Mouse (Mus musculus): ENCODE data around the gene Pcsk7. TPM values are rescaled to one million over a fixed set of nuclear protein-coding genes. Genes with fewer than 3 reads are reported as not detected.
A peak's percentile ranks its signal among the peaks of the same experiment; 100 is the strongest.

Pcsk7 gene
- polyA plus RNA-seq, 1 experiment from 2014 or later, result 18.5 TPM

- H3K4me3 ChIP-seq, result no peak overlapping the region
- no peaks in the 10 kb centered on the region for H3K9me3 ChIP-seq
- 0 out of 2 replicates have a peak, but pooled peaks cover 4% of the 10 kb centered on the region for H3K4me1 ChIP-seq
- H3K36me3 ChIP-seq, result peaks cover 94% of the 10 kb centered on the region
- 92% methylated on average over 8 of the region's 8 CpGs for WGBS
- H3K27ac ChIP-seq, result no peak overlapping the region
- no peaks in the 10 kb centered on the region for H3K27me3 ChIP-seq (ENCODE audit: insufficient read depth, poor library complexity, severe bottlenecking)
- no peak for DNase-seq (ENCODE audit: low spot score)
Observed at GRCm38 (mm10) chr9:45942916-45943315, 36.6 kb downstream of the Pcsk7 start.

GRCm38 (mm10) chr9:45943628-45944505, 37.6 kb downstream of the Pcsk7 start:
- no peak for DNase-seq (ENCODE audit: low spot score)
- H3K4me1 ChIP-seq, result 0 out of 2 replicates have a peak, but pooled peaks cover 4% of the 10 kb centered on the region
- no peaks in the 10 kb centered on the region for H3K27me3 ChIP-seq (ENCODE audit: insufficient read depth, poor library complexity, severe bottlenecking)
- no peaks in the 10 kb centered on the region for H3K9me3 ChIP-seq
- H3K36me3 ChIP-seq, result peaks cover 94% of the 10 kb centered on the region
- 92% methylated on average over 8 of the region's 8 CpGs for WGBS
- no peak overlapping the region for H3K27ac ChIP-seq
- no peak overlapping the region for H3K4me3 ChIP-seq

- DNase-seq (ENCODE audit: low spot score), result no peak
- 0 out of 2 replicates have a peak, but pooled peaks cover 4% of the 10 kb centered on the region for H3K4me1 ChIP-seq
- no peaks in the 10 kb centered on the region for H3K27me3 ChIP-seq (ENCODE audit: insufficient read depth, poor library complexity, severe bottlenecking)
- WGBS, result 78% methylated on average over 13 of the region's 13 CpGs
- H3K36me3 ChIP-seq, result peaks cover 95% of the 10 kb centered on the region
- H3K9me3 ChIP-seq, result no peaks in the 10 kb centered on the region
- no peak overlapping the region for H3K27ac ChIP-seq
- no peak overlapping the region for H3K4me3 ChIP-seq
Observed at GRCm38 (mm10) chr9:45944506-45945400, 38.5 kb downstream of the Pcsk7 start.

- no peak for DNase-seq (ENCODE audit: low spot score)
- H3K4me1 ChIP-seq, result 0 out of 2 replicates have a peak, but pooled peaks cover 4% of the 10 kb centered on the region
- no peaks in the 10 kb centered on the region for H3K27me3 ChIP-seq (ENCODE audit: insufficient read depth, poor library complexity, severe bottlenecking)
- H3K4me3 ChIP-seq, result no peak overlapping the region
- H3K9me3 ChIP-seq, result no peaks in the 10 kb centered on the region
- peaks cover 100% of the 10 kb centered on the region for H3K36me3 ChIP-seq
- WGBS, result 90% methylated on average over 13 of the region's 13 CpGs
- H3K27ac ChIP-seq, result no peak overlapping the region
Observed at GRCm38 (mm10) chr9:45945721-45946120, 39.4 kb downstream of the Pcsk7 start.

GRCm38 (mm10) chr9:45946182-45946871, 40.0 kb downstream of the Pcsk7 start:
- Histone ChIP-seq H3K27me3 (ENCODE audit: insufficient read depth, poor library complexity, severe bottlenecking) (no peaks in the 10 kb centered on the region), H3K36me3 (peaks cover 98% of the 10 kb centered on the region), H3K9me3 (no peaks in the 10 kb centered on the region), H3K4me3 (no peak overlapping the region), H3K4me1 (0 out of 2 replicates have a peak, but pooled peaks cover 3% of the 10 kb centered on the region), H3K27ac (no peak overlapping the region)
- DNase-seq (ENCODE audit: low spot score), result peak; percentile 59
- 83% methylated on average over 16 of the region's 16 CpGs for WGBS

GRCm38 (mm10) chr9:45946872-45947183, 40.5 kb downstream of the Pcsk7 start:
- 87% methylated on average over 10 of the region's 10 CpGs for WGBS
- Histone ChIP-seq H3K4me1 (no peaks in the 10 kb centered on the region), H3K27ac (no peak overlapping the region), H3K27me3 (ENCODE audit: insufficient read depth, poor library complexity, severe bottlenecking) (no peaks in the 10 kb centered on the region), H3K9me3 (no peaks in the 10 kb centered on the region), H3K36me3 (peaks cover 98% of the 10 kb centered on the region), H3K4me3 (no peak overlapping the region)
- peak; percentile 72 for DNase-seq (ENCODE audit: low spot score)

- 90% methylated on average over 4 of the region's 4 CpGs for WGBS
Observed at GRCm38 (mm10) chr9:45952057-45952456, 45.8 kb downstream of the Pcsk7 start.

GRCm38 (mm10) chr9:45952890-45953289, 46.6 kb downstream of the Pcsk7 start:
- Histone ChIP-seq H3K4me1 (peaks cover 22% of the 10 kb centered on the region), H3K27ac (no peak overlapping the region), H3K4me3 (no peak overlapping the region), H3K36me3 (peaks cover 43% of the 10 kb centered on the region), H3K9me3 (no peaks in the 10 kb centered on the region), H3K27me3 (ENCODE audit: insufficient read depth, poor library complexity, severe bottlenecking) (no peaks in the 10 kb centered on the region)
- WGBS, result 82% methylated on average over 7 of the region's 7 CpGs
- DNase-seq (ENCODE audit: low spot score), result peak; percentile 55

More at GRCm38 (mm10) chr9:45952057-45952456, 45.8 kb downstream of the Pcsk7 start:
- no peaks in the 10 kb centered on the region for H3K27me3 ChIP-seq (ENCODE audit: insufficient read depth, poor library complexity, severe bottlenecking)
- peaks cover 22% of the 10 kb centered on the region for H3K4me1 ChIP-seq
- no peak overlapping the region for H3K4me3 ChIP-seq
- H3K9me3 ChIP-seq, result no peaks in the 10 kb centered on the region
- peak; percentile 72 for DNase-seq (ENCODE audit: low spot score)
- peaks cover 52% of the 10 kb centered on the region for H3K36me3 ChIP-seq
- H3K27ac ChIP-seq, result no peak overlapping the region

GRCm38 (mm10) chr9:45953511-45954293, 47.4 kb downstream of the Pcsk7 start:
- Histone ChIP-seq H3K36me3 (peaks cover 35% of the 10 kb centered on the region), H3K27me3 (ENCODE audit: insufficient read depth, poor library complexity, severe bottlenecking) (no peaks in the 10 kb centered on the region), H3K9me3 (no peaks in the 10 kb centered on the region), H3K4me3 (peak overlapping the region; percentile 96), H3K4me1 (peaks cover 23% of the 10 kb centered on the region), H3K27ac (peak overlapping the region; percentile 97)
- DNase-seq (ENCODE audit: low spot score), result peak; percentile 74
- 59% methylated on average over 13 of the region's 13 CpGs for WGBS

- H3K4me1 ChIP-seq, result peaks cover 26% of the 10 kb centered on the region
- peaks cover 27% of the 10 kb centered on the region for H3K36me3 ChIP-seq
- H3K27me3 ChIP-seq (ENCODE audit: insufficient read depth, poor library complexity, severe bottlenecking), result no peaks in the 10 kb centered on the region
- no peaks in the 10 kb centered on the region for H3K9me3 ChIP-seq
- H3K4me3 ChIP-seq, result peak overlapping the region; percentile 96
- peak overlapping the region; percentile 97 for H3K27ac ChIP-seq
- peak; percentile 87 for DNase-seq (ENCODE audit: low spot score)
- 0% methylated on average over 63 of the region's 63 CpGs for WGBS
Observed at GRCm38 (mm10) chr9:45954294-45955106, 48.2 kb downstream of the Pcsk7 start.
